Mouse (Mus musculus): Measurements from ENCODE around the gene Nkap.
"Not testable (repeated sequence)": the region's sequence is repeated elsewhere in the genome, so short reads cannot be mapped to it uniquely, and the experiment has no call there.

Nkap gene

GRCm38 (mm10) chrX:37126671-37127358 is at the start of gene Nkap:
Gene Nkap (plus strand): TSS chrX:37126795.
- peak; percentile 70 to 91 for DNase-seq (ENCODE audit: inconsistent age in 2 of 2, low spot score in 1 of 2)

- not testable (repeated sequence) for DNase-seq (ENCODE audit: inconsistent age in 2 of 2, low spot score in 1 of 2)
Measured at GRCm38 (mm10) chrX:37080345-37080744, 46.2 kb upstream of the Nkap start.

GRCm38 (mm10) chrX:37081194-37081593 is 45.4 kb upstream of the Nkap start:
- no peak for DNase-seq (ENCODE audit: inconsistent age in 2 of 2, low spot score in 1 of 2)

GRCm38 (mm10) chrX:37084318-37084926 is 42.2 kb upstream of the Nkap start:
- peak; percentile 18 to 66 for DNase-seq (ENCODE audit: inconsistent age in 2 of 2, low spot score in 1 of 2)

- DNase-seq (ENCODE audit: inconsistent age in 2 of 2, low spot score in 1 of 2) = peak; percentile 91 to 96
Measured at GRCm38 (mm10) chrX:37084927-37085660, 41.5 kb upstream of the Nkap start, which contains the start of gene Rpl39. Gene Rpl39 (minus strand): TSS chrX:37085402.

- DNase-seq (ENCODE audit: inconsistent age in 2 of 2, low spot score in 1 of 2) = no peak
Measured at GRCm38 (mm10) chrX:37085665-37086064, 40.9 kb upstream of the Nkap start.

GRCm38 (mm10) chrX:37088778-37089177 is 37.8 kb upstream of the Nkap start:
- DNase-seq (ENCODE audit: inconsistent age in 2 of 2, low spot score in 1 of 2) = no peak

- no peak for DNase-seq (ENCODE audit: inconsistent age in 2 of 2, low spot score in 1 of 2)
Measured at GRCm38 (mm10) chrX:37091457-37091856, 35.1 kb upstream of the Nkap start.

- DNase-seq (ENCODE audit: inconsistent age in 2 of 2, low spot score in 1 of 2) = no peak
Measured at GRCm38 (mm10) chrX:37095106-37095768, 31.4 kb upstream of the Nkap start.

GRCm38 (mm10) chrX:37098681-37099080 is 27.9 kb upstream of the Nkap start:
- DNase-seq (ENCODE audit: inconsistent age in 2 of 2, low spot score in 1 of 2) = no peak

- DNase-seq (ENCODE audit: inconsistent age in 2 of 2, low spot score in 1 of 2) = no peak
Measured at GRCm38 (mm10) chrX:37103826-37104225, 22.8 kb upstream of the Nkap start.

GRCm38 (mm10) chrX:37109526-37110192 is 16.9 kb upstream of the Nkap start:
- no peak for DNase-seq (ENCODE audit: inconsistent age in 2 of 2, low spot score in 1 of 2)

- peak; percentile 94 to 96 for DNase-seq (ENCODE audit: inconsistent age in 2 of 2, low spot score in 1 of 2)
Measured at GRCm38 (mm10) chrX:37110193-37110880, 16.3 kb upstream of the Nkap start, which contains the start of gene Upf3b. Gene Upf3b (minus strand): TSS chrX:37110322.

GRCm38 (mm10) chrX:37110881-37111193 is 15.8 kb upstream of the Nkap start:
- DNase-seq (ENCODE audit: inconsistent age in 2 of 2, low spot score in 1 of 2) = no peak

- DNase-seq (ENCODE audit: inconsistent age in 2 of 2, low spot score in 1 of 2) = no peak
Measured at GRCm38 (mm10) chrX:37117085-37117484, 9.5 kb upstream of the Nkap start.

- no peak for DNase-seq (ENCODE audit: inconsistent age in 2 of 2, low spot score in 1 of 2)
Measured at GRCm38 (mm10) chrX:37119585-37119984, 7.0 kb upstream of the Nkap start.

GRCm38 (mm10) chrX:37120212-37120611 is 6.4 kb upstream of the Nkap start:
- no peak for DNase-seq (ENCODE audit: inconsistent age in 2 of 2, low spot score in 1 of 2)

GRCm38 (mm10) chrX:37125511-37125910 is 1.1 kb upstream of the Nkap start:
- DNase-seq (ENCODE audit: inconsistent age in 2 of 2, low spot score in 1 of 2) = no peak

- DNase-seq (ENCODE audit: inconsistent age in 2 of 2, low spot score in 1 of 2) = no peak
Measured at GRCm38 (mm10) chrX:37141732-37142131, 15.1 kb downstream of the Nkap start.

GRCm38 (mm10) chrX:37144498-37144897 is 17.9 kb downstream of the Nkap start:
- DNase-seq (ENCODE audit: inconsistent age in 2 of 2, low spot score in 1 of 2) = not testable (repeated sequence)

Data from adrenal gland, adult (tissue).